Mouse (Mus musculus): ENCODE measurements at regions not wholly inside any gene's neighbourhood (a gene's known extent, or its start where the extent isn't known, plus 50 kb on each side); places are given as distances from the start of the nearest gene placed in this dataset.

- in situ Hi-C loops (cut with MboI, MseI), result no loop called here
Measured at GRCm38 (mm10) chr10:38875667-38876245, 54.2 kb upstream of the Rfpl4b start.

- in situ Hi-C loops (cut with MboI, MseI), result no loop called here
Measured at GRCm38 (mm10) chr10:38879271-38879670, 57.7 kb upstream of the Rfpl4b start.

GRCm38 (mm10) chr10:38880642-38881187, 59.1 kb upstream of the Rfpl4b start:
- in situ Hi-C loops (cut with MboI, MseI), result no loop called here

GRCm38 (mm10) chr10:38882154-38882553, 60.6 kb upstream of the Rfpl4b start:
- in situ Hi-C loops (cut with MboI, MseI), result no loop called here

GRCm38 (mm10) chr10:38883816-38884599, 62.4 kb upstream of the Rfpl4b start:
- in situ Hi-C loops (cut with MboI, MseI), result no loop called here

- in situ Hi-C loops (cut with MboI, MseI), result no loop called here
Measured at GRCm38 (mm10) chr10:38884641-38885040, 63.1 kb upstream of the Rfpl4b start.

- in situ Hi-C loops (cut with MboI, MseI), result no loop called here
Measured at GRCm38 (mm10) chr10:38886441-38886840, 64.9 kb upstream of the Rfpl4b start.

- in situ Hi-C loops (cut with MboI, MseI), result no loop called here
Measured at GRCm38 (mm10) chr10:38887896-38888295, 66.3 kb upstream of the Rfpl4b start.

- in situ Hi-C loops (cut with MboI, MseI), result no loop called here
Measured at GRCm38 (mm10) chr10:38894706-38895105, 70.6 kb upstream of the Lama4 start.

- in situ Hi-C loops (cut with MboI, MseI), result no loop called here
Measured at GRCm38 (mm10) chr10:38895656-38896055, 69.7 kb upstream of the Lama4 start.

- in situ Hi-C loops (cut with MboI, MseI), result no loop called here
Measured at GRCm38 (mm10) chr10:38897573-38897972, 67.7 kb upstream of the Lama4 start.

GRCm38 (mm10) chr10:38906121-38906520, 59.2 kb upstream of the Lama4 start:
- in situ Hi-C loops (cut with MboI, MseI), result loop anchor here (25.0 kb wide), 1 partner anchor 656 kb away; no protein-coding TSS in a partner anchor

- in situ Hi-C loops (cut with MboI, MseI), result loop anchor here (25.0 kb wide), 1 partner anchor 654 kb away; no protein-coding TSS in a partner anchor
Measured at GRCm38 (mm10) chr10:38907835-38908234, 57.5 kb upstream of the Lama4 start.

- in situ Hi-C loops (cut with MboI, MseI), result loop anchor here (25.0 kb wide), 1 partner anchor 654 kb away; no protein-coding TSS in a partner anchor
Measured at GRCm38 (mm10) chr10:38908277-38908676, 57.0 kb upstream of the Lama4 start.

- in situ Hi-C loops (cut with MboI, MseI), result loop anchor here (25.0 kb wide), 1 partner anchor 653 kb away; no protein-coding TSS in a partner anchor
Measured at GRCm38 (mm10) chr10:38909152-38909732, 56.1 kb upstream of the Lama4 start.

- in situ Hi-C loops (cut with MboI, MseI), result loop anchor here (25.0 kb wide), 1 partner anchor 652 kb away; no protein-coding TSS in a partner anchor
Measured at GRCm38 (mm10) chr10:38909843-38910242, 55.5 kb upstream of the Lama4 start.

GRCm38 (mm10) chr10:38913013-38913412, 52.3 kb upstream of the Lama4 start:
- in situ Hi-C loops (cut with MboI, MseI), result loop anchor here (25.0 kb wide), 1 partner anchor 649 kb away; no protein-coding TSS in a partner anchor

Measured in T-helper 2 cell (primary cell).